Mouse (Mus musculus) thymus, adult 2 months (tissue): Measurements from ENCODE around the gene Hadh.

Source experiments
- CTCF ChIP-seq: fragments of 200-500 bp; IDR thresholded peaks from 2 replicates; pipeline ENCODE4 v1.5.1; 2012; ENCODE audit warnings: mild to moderate bottlenecking, control low read depth, low read length, moderate library complexity, borderline replicate concordance; ENCODE audit not compliant: control insufficient read depth, poor library complexity, insufficient read depth; ENCODE audit errors: extremely low read depth
- POLR2A ChIP-seq: fragments of 200-500 bp; IDR thresholded peaks from 2 replicates; pipeline ENCODE4 v1.6.1; 2012; ENCODE audit warnings: mild to moderate bottlenecking, low read length, control low read depth, moderate library complexity; ENCODE audit not compliant: control insufficient read depth, poor library complexity, insufficient read depth; ENCODE audit errors: extremely low read depth

GRCm38 (mm10) chr3:131296893-131297292 is 25.0 kb upstream of the Hadh start:
- TF ChIP-seq CTCF: no peak
- no peak for TF ChIP-seq POLR2A
